Mouse (Mus musculus) MEL (cell line): ENCODE measurements around the gene Grtp1.

Source experiments
- CTCF ChIP-seq, 3 experiments: IDR thresholded peaks in 2 of 3; conservative IDR thresholded peaks in 1 of 3; 2 replicates each; pipeline ENCODE4 v1.5.1; 2011 to 2012; ENCODE audit warnings: low read length in 3 of 3, low read depth in 2 of 3, mild to moderate bottlenecking in 2 of 3, improper control_type of control experiment in 1 of 3, inconsistent platforms in 1 of 3, mixed read lengths in 1 of 3, moderate library complexity in 1 of 3; ENCODE audit not compliant: control insufficient read depth in 1 of 3, insufficient read depth in 1 of 3, poor library complexity in 1 of 3, severe bottlenecking in 1 of 3
- EP300 ChIP-seq, 2 experiments: IDR thresholded peaks; 2 replicates each; pipeline ENCODE4 v1.6.1; 2011; ENCODE audit warnings: improper control_type of control experiment in 2 of 2, low read length in 2 of 2, low read depth in 1 of 2, mild to moderate bottlenecking in 1 of 2
- MAFK ChIP-seq: IDR thresholded peaks from 2 replicates; pipeline ENCODE4 v1.6.1; 2011; ENCODE audit warnings: low read depth, mild to moderate bottlenecking, low read length, improper control_type of control experiment, borderline replicate concordance
- MAZ ChIP-seq: IDR thresholded peaks from 2 replicates; pipeline ENCODE4 v1.6.1; 2012; ENCODE audit warnings: low read depth, mild to moderate bottlenecking, inconsistent platforms, low read length, improper control_type of control experiment
- MXI1 ChIP-seq: IDR thresholded peaks from 2 replicates; pipeline ENCODE4 v1.6.1; 2011; ENCODE audit warnings: mild to moderate bottlenecking, low read depth, low read length, improper control_type of control experiment
- POLR2A ChIP-seq, 2 experiments: IDR thresholded peaks; 2 replicates each; pipeline ENCODE4 v1.6.1; 2011 to 2012; ENCODE audit warnings: low read length in 2 of 2, mild to moderate bottlenecking in 2 of 2, control low read depth in 1 of 2, improper control_type of control experiment in 1 of 2, low read depth in 1 of 2, moderate library complexity in 1 of 2; ENCODE audit not compliant: control insufficient read depth in 1 of 2, insufficient read depth in 1 of 2, poor library complexity in 1 of 2
- POLR2AphosphoS5 ChIP-seq: IDR thresholded peaks from 2 replicates; pipeline ENCODE4 v1.6.1; 2012; ENCODE audit warnings: low read depth, borderline replicate concordance, mild to moderate bottlenecking, inconsistent platforms, low read length, moderate library complexity, mixed read lengths
- SIN3A ChIP-seq: IDR thresholded peaks from 2 replicates; pipeline ENCODE4 v1.6.1; 2012; ENCODE audit warnings: low read length, improper control_type of control experiment, inconsistent platforms
- SMC3 ChIP-seq: IDR thresholded peaks from 2 replicates; pipeline ENCODE4 v1.6.1; 2011; ENCODE audit warnings: low read depth, low read length, improper control_type of control experiment
- TAL1 ChIP-seq: IDR thresholded peaks from 2 replicates; pipeline ENCODE4 v1.6.1; 2012; ENCODE audit warnings: mild to moderate bottlenecking, inconsistent platforms, low read length, moderate library complexity, mixed read lengths
- TCF12 ChIP-seq: IDR thresholded peaks from 2 replicates; pipeline ENCODE4 v1.6.1; 2014; ENCODE audit warnings: low read depth, mild to moderate bottlenecking, inconsistent platforms, low read length, improper control_type of control experiment, moderate library complexity
- ZC3H11A ChIP-seq: IDR thresholded peaks from 2 replicates; pipeline ENCODE4 v1.6.1; 2012; ENCODE audit warnings: low read depth, mild to moderate bottlenecking, inconsistent platforms, low read length, improper control_type of control experiment
- ZNF384 ChIP-seq: IDR thresholded peaks from 2 replicates; pipeline ENCODE4 v1.6.1; 2012; ENCODE audit warnings: low read depth, mild to moderate bottlenecking, inconsistent platforms, low read length, improper control_type of control experiment

GRCm38 (mm10) chr8:13164361-13164760 lies 36.1 kb downstream of the Grtp1 start:
- TF ChIP-seq ZNF384 (no peak), SMC3 (no peak), POLR2A (IDR thresholded peaks at IDR 0.05; ENCODE audit: control insufficient read depth in 1 of 2, insufficient read depth in 1 of 2, low read depth in 1 of 2, low read length in 2 of 2, poor library complexity in 1 of 2) (no peak), MAFK (no peak), CTCF (IDR thresholded peaks at IDR 0.05 in 2 of 3, conservative IDR thresholded peaks at IDR 0.05 in 1 of 3; ENCODE audit: control insufficient read depth in 1 of 3, insufficient read depth in 1 of 3, low read depth in 2 of 3, low read length in 3 of 3, poor library complexity in 1 of 3, severe bottlenecking in 1 of 3) (no peak), TAL1 (no peak), ZC3H11A (no peak), POLR2AphosphoS5 (no peak), TCF12 (no peak), MAZ (no peak), EP300 (IDR thresholded peaks at IDR 0.05; ENCODE audit: low read depth in 1 of 2, low read length in 2 of 2) (no peak), SIN3A (no peak), MXI1 (no peak)
